Comparison of ENCODE assay signal across 20 mouse cellular contexts in genomic region chr2:102622176-102622575, GRCm38 (mm10). TPM values are rescaled to one million over a fixed set of nuclear protein-coding genes. Genes with fewer than 3 reads are reported as not detected.
DNase-seq lines count a peak whose midpoint lies in the region; TF ChIP-seq lines count a peak whose summit lies in the region.
"Had no signal": no experiment of that assay in that cellular context is flagged by ENCODE, and none has a peak within 500 bp of the region (broad histone marks: within the 10 kb centered on the region; RNA-seq: fewer than 3 reads in every experiment).

No protein-coding gene starts in this region.

- H3K4me1 ChIP-seq in heart, embryonic 10.5 days, result no peaks in the 10 kb centered on the region
- peaks cover 3% of the 10 kb centered on the region; the same call in 1 of the 2 replicates for H3K4me1 ChIP-seq in cortical plate, adult 2 months (ENCODE audit: control insufficient read depth, insufficient read depth, low read length)
- H3K4me1 ChIP-seq: embryonic facial prominence, embryonic 15.5 days had no signal

- TF ChIP-seq POLR2A in cortical plate, adult 2 months (IDR thresholded peaks at IDR 0.05; ENCODE audit: extremely low read depth, insufficient read depth, low read length), result no peak

- no peaks in the 10 kb centered on the region for H3K9me3 ChIP-seq in heart, embryonic 10.5 days
- H3K9me3 ChIP-seq: embryonic facial prominence, embryonic 13.5 days; embryonic facial prominence, embryonic 15.5 days; forebrain, embryonic 10.5 days; forebrain, embryonic 12.5 days had no signal

- TF ChIP-seq CTCF in left cerebral cortex, adult 2 months (IDR thresholded peaks at IDR 0.05), result no peak
- TF ChIP-seq CTCF in cortical plate, adult 2 months (IDR thresholded peaks at IDR 0.05; ENCODE audit: extremely low read depth, insufficient read depth, low read length), result no peak

- DNase-seq in heart, adult 11 months, result peak; percentile 57
- DNase-seq in heart, embryonic 10.5 days (ENCODE audit: low spot score), result no peak
- DNase-seq in left cerebral cortex, adult 2 months (ENCODE audit: extremely low spot score in 1 of 2, low spot score in 2 of 2), result no peak
- DNase-seq in left cerebral cortex, adult 18-20 months (ENCODE audit: low spot score in 2 of 2), result no peak
- DNase-seq in thymus, postnatal 10 days (ENCODE audit: low spot score in 2 of 2), result no peak
- DNase-seq: adrenal gland, adult 2 months; adrenal gland, postnatal 10 days; adrenal gland, postnatal 25 days; cerebellum, adult 11-12 months; cerebellum, adult 8-10 months; cerebellum, adult 9-11 months; embryo, embryonic 11 days had no signal

- no peaks in the 10 kb centered on the region for H3K36me3 ChIP-seq in heart, embryonic 10.5 days
- H3K36me3 ChIP-seq: embryonic facial prominence, embryonic 13.5 days; embryonic facial prominence, embryonic 15.5 days; forebrain, embryonic 10.5 days; forebrain, embryonic 12.5 days had no signal

- H3K4me3 ChIP-seq in heart, embryonic 10.5 days, result no peak overlapping the region
- no peak overlapping the region for H3K4me3 ChIP-seq in left cerebral cortex, adult 2 months
- no peak overlapping the region for H3K4me3 ChIP-seq in cortical plate, adult 2 months (ENCODE audit: insufficient read depth, low read length)
- H3K4me3 ChIP-seq: embryonic facial prominence, embryonic 13.5 days; embryonic facial prominence, embryonic 15.5 days; erythroblast, embryonic 14.5 days; forebrain, embryonic 10.5 days; forebrain, embryonic 12.5 days had no signal

- intact Hi-C loops in left cerebral cortex, adult 2 months (cut with DNase I), result loop anchor here (5.0 kb wide), 1 partner anchor 35 kb away; the partner anchor contains the start of gene Slc1a2

- 82% methylated on average over 5 of the region's 5 CpGs for WGBS in heart, embryonic 10.5 days

- H3K27ac ChIP-seq in heart, embryonic 10.5 days, result no peak overlapping the region
- peak overlapping the region; percentile 70 for H3K27ac ChIP-seq in left cerebral cortex, adult 2 months
- H3K27ac ChIP-seq in cortical plate, adult 2 months (ENCODE audit: insufficient read depth, low read length), result peak overlapping the region; percentile 28; the same call in 1 of the 2 replicates
- H3K27ac ChIP-seq: embryonic facial prominence, embryonic 13.5 days; embryonic facial prominence, embryonic 15.5 days; forebrain, embryonic 10.5 days; forebrain, embryonic 12.5 days had no signal

- H3K27me3 ChIP-seq in heart, embryonic 10.5 days (ENCODE audit: insufficient read depth, poor library complexity, severe bottlenecking), result no peaks in the 10 kb centered on the region
- H3K27me3 ChIP-seq: embryonic facial prominence, embryonic 13.5 days; embryonic facial prominence, embryonic 15.5 days; forebrain, embryonic 12.5 days had no signal

RNA-seq across cellular contexts. Expression of gene Slc1a2, which starts 36.3 kb away (rescaled TPM):
- 0.21 and 0.40 TPM in 2 replicates for polyA plus RNA-seq in heart, embryonic 10.5 days (2016; fragmentation: Nextera tagmentation; extraction: Ambion mirVana)
- 1,000 to 10,000 TPM; 1,660 to 1,742 TPM for total RNA-seq in left cerebral cortex, adult 2 months (2021)
- total RNA-seq in left cerebral cortex, adult 18-20 months (2021), result 1,000 to 10,000 TPM; 1,523 to 1,534 TPM
- 765 and 784 TPM in 2 replicates for polyA plus RNA-seq in cortical plate, adult 2 months (2012; rRNA removed)
- total RNA-seq: MEL had no signal
- polyA plus RNA-seq: C2C12; erythroblast, embryonic 14.5 days had no signal
